Mouse (Mus musculus): ENCODE results near the gene Crhr1.

- no peak for TF ChIP-seq CTCF (IDR thresholded peaks at IDR 0.05; ENCODE audit: low read depth)
- TF ChIP-seq EP300 (IDR thresholded peaks at IDR 0.05; ENCODE audit: low read depth) = no peak
Measured at GRCm38 (mm10) chr11:104111851-104112250, 20.8 kb upstream of the Crhr1 start.

Data from liver, postnatal 0 days (tissue).